Mouse (Mus musculus): ENCODE measurements at regions not wholly inside any gene's neighbourhood (a gene's known extent, or its start where the extent isn't known, plus 50 kb on each side); places are given as distances from the start of the nearest gene placed in this dataset.

- TF ChIP-seq CTCF (IDR thresholded peaks at IDR 0.05; ENCODE audit: borderline replicate concordance, insufficient read depth, low read depth, low read length) (peak; percentile 62; the same call in 1 of the 2 replicates), POLR2A (IDR thresholded peaks at IDR 0.05; ENCODE audit: borderline replicate concordance, insufficient read depth, low read length) (no peak)
Observed at GRCm38 (mm10) chr1:55886383-55887070, 480.8 kb downstream of the Plcl1 start.
